Mouse (Mus musculus): Measurements from ENCODE around the gene Rab3d.
A peak's percentile ranks its signal among the peaks of the same experiment; 100 is the strongest.

Rab3d gene

GRCm38 (mm10) chr9:21937711-21938175, 19.8 kb upstream of the Rab3d start:
- DNase-seq (ENCODE audit: low spot score): no peak

GRCm38 (mm10) chr9:21936692-21937570, 18.9 kb upstream of the Rab3d start, which contains the start of gene Plppr2:
TSS of gene Plppr2 (plus strand) at chr9:21937033.
- peak; percentile 61 for DNase-seq (ENCODE audit: low spot score)

- DNase-seq (ENCODE audit: low spot score): no peak
Measured at GRCm38 (mm10) chr9:21935466-21936131, 17.6 kb upstream of the Rab3d start.

GRCm38 (mm10) chr9:21934021-21934420, 16.0 kb upstream of the Rab3d start:
- DNase-seq (ENCODE audit: low spot score): no peak

- DNase-seq (ENCODE audit: low spot score): no peak
Measured at GRCm38 (mm10) chr9:21932445-21933137, 14.6 kb upstream of the Rab3d start.

- no peak for DNase-seq (ENCODE audit: low spot score)
Measured at GRCm38 (mm10) chr9:21932006-21932405, 14.0 kb upstream of the Rab3d start.

GRCm38 (mm10) chr9:21929208-21929607, 11.2 kb upstream of the Rab3d start:
- no peak for DNase-seq (ENCODE audit: low spot score)

- DNase-seq (ENCODE audit: low spot score): no peak
Measured at GRCm38 (mm10) chr9:21927208-21927753, 9.3 kb upstream of the Rab3d start, which contains the start of the genes Ccdc159 and Tmem205. TSS of gene Ccdc159 (plus strand) at chr9:21927471. TSS of gene Tmem205 (minus strand) at chr9:21927556.

GRCm38 (mm10) chr9:21926784-21927183, 8.8 kb upstream of the Rab3d start:
- no peak for DNase-seq (ENCODE audit: low spot score)

GRCm38 (mm10) chr9:21926155-21926554, 8.2 kb upstream of the Rab3d start:
- no peak for DNase-seq (ENCODE audit: low spot score)

GRCm38 (mm10) chr9:21925506-21925905, 7.5 kb upstream of the Rab3d start:
- no peak for DNase-seq (ENCODE audit: low spot score)

- no peak for DNase-seq (ENCODE audit: low spot score)
Measured at GRCm38 (mm10) chr9:21925034-21925433, 7.0 kb upstream of the Rab3d start.

- peak; percentile 67 for DNase-seq (ENCODE audit: low spot score)
Measured at GRCm38 (mm10) chr9:21924099-21924493, 6.1 kb upstream of the Rab3d start.

- DNase-seq (ENCODE audit: low spot score): no peak
Measured at GRCm38 (mm10) chr9:21923490-21924098, 5.6 kb upstream of the Rab3d start.

- no peak for DNase-seq (ENCODE audit: low spot score)
Measured at GRCm38 (mm10) chr9:21923036-21923435, 5.0 kb upstream of the Rab3d start.

- no peak for DNase-seq (ENCODE audit: low spot score)
Measured at GRCm38 (mm10) chr9:21918692-21919384, 846 bp upstream of the Rab3d start.

GRCm38 (mm10) chr9:21917493-21918034, 428 bp downstream of the Rab3d start:
- DNase-seq (ENCODE audit: low spot score): no peak

GRCm38 (mm10) chr9:21916851-21917492, 1.0 kb downstream of the Rab3d start:
- no peak for DNase-seq (ENCODE audit: low spot score)

- no peak for DNase-seq (ENCODE audit: low spot score)
Measured at GRCm38 (mm10) chr9:21909474-21910223, 8.3 kb downstream of the Rab3d start.

All from spleen, adult 12 weeks (tissue).